Mouse (Mus musculus): ENCODE results near the gene Lrrc1.

- TF ChIP-seq POLR2A (IDR thresholded peaks at IDR 0.05; ENCODE audit: control insufficient read depth, low read depth, low read length) (no peak), CTCF (IDR thresholded peaks at IDR 0.05; ENCODE audit: control insufficient read depth, insufficient read depth, insufficient replicate concordance, low read depth, low read length) (no peak)
Measured at GRCm38 (mm10) chr9:77513892-77514291, 30.8 kb downstream of the Lrrc1 start.
